Mouse (Mus musculus) midbrain, embryonic 15.5 days (tissue): ENCODE results near the gene Man2b1. TPM values are rescaled to one million over a fixed set of nuclear protein-coding genes. Genes with fewer than 3 reads are reported as not detected.
A peak's percentile ranks its signal among the peaks of the same experiment; 100 is the strongest.
"Not testable (repeated sequence)": the region's sequence is repeated elsewhere in the genome, so short reads cannot be mapped to it uniquely, and the experiment has no call there.

Source experiments
- ATAC-seq: fragments of 200-750 bp; cut with Nextera tagmentation; replicated peaks from 2 replicates; pipeline ENCODE4 v1.8.0; 2017; ENCODE audit warnings: moderate TSS enrichment
- H3K27ac ChIP-seq: fragments of 300-500 bp; sonication (generic); 2 replicates; pipeline ENCODE4 v1.5.1; 2015; ENCODE audit warnings: mild to moderate bottlenecking, inconsistent platforms
- H3K27me3 ChIP-seq: fragments of 300-500 bp; sonication (generic); replicated peaks from 2 replicates; pipeline ENCODE4 v1.6.1; 2015; ENCODE audit warnings: inconsistent platforms
- H3K36me3 ChIP-seq: fragments of 300-500 bp; sonication (generic); replicated peaks from 2 replicates; pipeline ENCODE4 v1.6.1; 2015; ENCODE audit warnings: inconsistent platforms
- H3K4me1 ChIP-seq: fragments of 300-500 bp; sonication (generic); 2 replicates; pipeline ENCODE4 v1.6.1; 2015; ENCODE audit warnings: inconsistent platforms
- H3K4me2 ChIP-seq: fragments of 300-500 bp; sonication (generic); 2 replicates; pipeline ENCODE4 v1.6.1; 2015; ENCODE audit warnings: inconsistent platforms, mild to moderate bottlenecking, moderate library complexity
- H3K4me3 ChIP-seq: fragments of 300-500 bp; sonication (generic); 2 replicates; pipeline ENCODE4 v1.5.1; 2015; ENCODE audit warnings: mild to moderate bottlenecking, inconsistent platforms
- H3K9ac ChIP-seq: fragments of 300-500 bp; sonication (generic); 2 replicates; pipeline ENCODE4 v1.6.1; 2015; ENCODE audit warnings: mild to moderate bottlenecking, inconsistent platforms
- H3K9me3 ChIP-seq: fragments of 300-500 bp; sonication (generic); 2 replicates; pipeline ENCODE4 v1.6.1; 2016; ENCODE audit warnings: inconsistent platforms
- WGBS: fragments of 180-500 bp; shearing (Covaris S2); methylation state at CpG from one replicate; pipeline ENCODE4 v1.1.7; 2015; ENCODE audit warnings: mixed read lengths; 5-methylcytosine and 5-hydroxymethylcytosine counted together
- polyA plus RNA-seq: library from polyadenylated mRNA; unstranded; fragments of >200 nt; fragmentation: Nextera tagmentation; extraction: Ambion mirVana; gene quantifications from 2 replicates; pipeline ENCODE4 v1.2.1, GENCODE M21; 2015

Gene Man2b1
- polyA plus RNA-seq, 1 experiment from 2014 or later: 20.0 TPM

DNA sequence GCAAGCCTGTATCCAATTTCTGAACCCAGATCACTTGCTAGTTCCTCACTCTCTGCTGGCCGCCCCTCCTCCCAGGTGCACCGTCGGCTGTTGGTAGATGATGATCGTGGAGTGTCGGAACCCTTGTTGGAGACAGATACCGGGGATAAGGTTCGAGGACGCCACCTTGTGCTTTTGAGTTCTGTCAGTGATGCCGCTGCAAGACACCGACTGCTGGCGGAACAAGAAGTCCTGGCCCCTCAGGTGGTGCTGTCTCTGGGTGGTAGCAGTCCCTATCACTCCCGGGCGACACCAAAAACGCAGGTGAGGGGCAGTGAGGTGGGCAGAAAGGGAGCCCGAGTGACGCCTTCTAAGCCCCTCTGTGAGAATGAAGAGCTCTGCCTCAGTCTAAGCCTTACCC lies 13.1 kb downstream of the Man2b1 start:
- H3K4me1 ChIP-seq: no peaks in the 10 kb centered on the region
- no peak overlapping the region for H3K27ac ChIP-seq
- H3K36me3 ChIP-seq: peaks cover 23% of the 10 kb centered on the region; the same call in 1 of the 2 replicates
- no peaks in the 10 kb centered on the region for H3K9me3 ChIP-seq
- H3K4me3 ChIP-seq: no peak overlapping the region
- 95% methylated on average over 16 of the region's 16 CpGs for WGBS
- no peak for ATAC-seq
- no peak overlapping the region for H3K9ac ChIP-seq
- no peaks in the 10 kb centered on the region for H3K27me3 ChIP-seq
- no peak overlapping the region for H3K4me2 ChIP-seq

DNA sequence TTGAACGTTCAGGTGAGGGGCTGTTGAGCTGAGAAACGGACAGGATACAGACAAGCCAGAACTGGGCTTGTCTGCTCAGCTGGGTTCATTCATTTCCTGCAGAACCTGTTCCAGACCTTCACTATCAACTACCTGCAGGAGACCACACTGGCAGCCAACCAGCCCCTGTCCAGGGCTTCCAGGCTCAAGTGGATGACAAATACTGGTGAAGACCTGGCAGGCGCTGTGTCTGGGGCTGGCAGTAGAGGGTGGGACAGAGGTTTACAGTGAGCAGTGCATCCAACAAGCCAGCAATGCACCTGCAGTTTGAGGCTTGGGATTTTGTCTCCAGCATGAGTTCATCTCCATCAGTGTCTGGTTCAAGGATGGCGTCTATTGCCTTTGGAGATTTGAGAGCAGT lies 13.8 kb downstream of the Man2b1 start:
- no peaks in the 10 kb centered on the region for H3K4me1 ChIP-seq
- no peak overlapping the region for H3K4me2 ChIP-seq
- no peak overlapping the region for H3K27ac ChIP-seq
- no peaks in the 10 kb centered on the region for H3K27me3 ChIP-seq
- no peak overlapping the region for H3K9ac ChIP-seq
- no peaks in the 10 kb centered on the region for H3K9me3 ChIP-seq
- no peak overlapping the region for H3K4me3 ChIP-seq
- ATAC-seq: no peak
- H3K36me3 ChIP-seq: peaks cover 23% of the 10 kb centered on the region; the same call in 1 of the 2 replicates
- WGBS: 93% methylated on average over 4 of the region's 4 CpGs

DNA sequence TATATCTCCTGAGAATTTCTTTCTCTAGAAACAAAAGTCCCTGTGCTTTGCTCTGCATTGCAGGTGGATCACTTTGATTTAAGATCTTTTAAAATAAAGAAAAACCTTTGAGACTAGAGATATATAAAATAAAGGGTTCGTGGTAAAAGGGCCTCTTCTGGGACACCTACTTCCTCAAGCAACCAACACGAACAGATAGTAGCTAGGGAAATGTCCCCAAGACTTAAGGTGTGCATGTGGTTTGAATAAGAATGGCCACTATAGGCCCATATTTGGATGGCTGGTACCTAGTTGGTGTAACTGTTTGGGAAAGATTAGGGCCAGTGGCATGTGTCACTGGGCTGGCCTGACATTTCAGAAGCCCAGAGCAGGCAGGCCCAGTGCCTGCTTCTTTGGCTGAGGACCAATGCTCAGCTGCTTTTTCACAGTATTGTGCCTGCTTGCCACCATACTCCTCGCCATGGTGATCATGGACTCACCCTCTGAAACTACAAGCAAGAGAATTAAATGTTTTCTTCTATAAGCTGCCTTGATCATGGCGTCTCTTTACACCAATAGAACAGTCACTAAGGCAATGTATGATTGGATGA lies 17.1 kb downstream of the Man2b1 start:
- Histone ChIP-seq H3K4me3 (no peak overlapping the region), H3K27ac (no peak overlapping the region), H3K4me2 (no peak overlapping the region), H3K9me3 (no peaks in the 10 kb centered on the region), H3K9ac (no peak overlapping the region), H3K27me3 (no peaks in the 10 kb centered on the region), H3K36me3 (peaks cover 23% of the 10 kb centered on the region; the same call in 1 of the 2 replicates), H3K4me1 (no peaks in the 10 kb centered on the region)
- no peak for ATAC-seq
- WGBS: 88% methylated on average over 4 of the region's 4 CpGs

DNA sequence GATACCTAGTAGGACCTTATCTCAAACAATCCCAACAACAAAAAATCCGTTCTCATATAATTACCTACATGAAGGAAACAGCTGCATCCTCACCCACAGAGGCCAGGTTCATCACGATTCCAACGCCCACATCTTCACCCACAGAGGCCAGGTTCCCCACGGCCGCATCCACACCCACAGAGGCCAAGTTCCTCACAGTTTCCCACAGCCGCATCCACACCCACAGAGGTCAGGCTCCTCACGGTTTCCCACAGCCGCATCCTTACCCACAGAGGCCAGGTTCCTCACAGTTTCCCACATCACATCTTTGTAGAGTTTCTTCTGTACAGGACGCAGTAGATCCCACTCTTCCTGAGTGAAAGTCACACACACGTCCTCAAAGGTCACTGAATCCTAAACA lies 30.2 kb downstream of the Man2b1 start:
- no peaks in the 10 kb centered on the region for H3K27me3 ChIP-seq
- H3K9ac ChIP-seq: no peak overlapping the region
- no peaks in the 10 kb centered on the region for H3K9me3 ChIP-seq
- WGBS: 96% methylated on average over 10 of the region's 10 CpGs
- no peaks in the 10 kb centered on the region for H3K4me1 ChIP-seq
- ATAC-seq: no peak
- H3K27ac ChIP-seq: no peak overlapping the region
- H3K36me3 ChIP-seq: peaks cover 21% of the 10 kb centered on the region
- no peak overlapping the region for H3K4me3 ChIP-seq
- no peak overlapping the region for H3K4me2 ChIP-seq

DNA sequence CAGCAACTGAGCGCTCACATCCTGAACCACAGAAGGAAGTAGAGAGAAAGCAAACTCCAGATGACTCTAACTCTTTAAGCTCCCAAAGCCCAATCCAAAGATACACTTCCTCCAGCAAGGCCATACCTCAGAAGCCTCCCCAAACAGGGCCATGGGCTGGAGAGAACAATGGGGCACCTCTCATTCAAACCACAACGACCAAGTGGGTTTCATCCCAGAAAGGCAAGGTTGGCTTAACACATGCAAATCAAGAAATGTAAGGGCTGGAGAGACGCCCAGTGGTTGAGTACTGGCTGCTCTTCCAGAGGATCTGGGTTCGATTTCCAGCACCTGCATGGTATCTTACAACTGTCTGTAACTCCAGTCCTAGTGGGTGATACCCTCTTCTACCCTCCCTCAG lies 32.4 kb downstream of the Man2b1 start:
- no peak overlapping the region for H3K9ac ChIP-seq
- H3K4me1 ChIP-seq: peaks cover 7% of the 10 kb centered on the region; the same call in 1 of the 2 replicates
- no peak overlapping the region for H3K4me2 ChIP-seq
- peaks cover 10% of the 10 kb centered on the region for H3K36me3 ChIP-seq
- no peak overlapping the region for H3K4me3 ChIP-seq
- WGBS: 82% methylated on average over 4 of the region's 4 CpGs
- ATAC-seq: no peak
- no peaks in the 10 kb centered on the region for H3K9me3 ChIP-seq
- no peak overlapping the region for H3K27ac ChIP-seq
- no peaks in the 10 kb centered on the region for H3K27me3 ChIP-seq

DNA sequence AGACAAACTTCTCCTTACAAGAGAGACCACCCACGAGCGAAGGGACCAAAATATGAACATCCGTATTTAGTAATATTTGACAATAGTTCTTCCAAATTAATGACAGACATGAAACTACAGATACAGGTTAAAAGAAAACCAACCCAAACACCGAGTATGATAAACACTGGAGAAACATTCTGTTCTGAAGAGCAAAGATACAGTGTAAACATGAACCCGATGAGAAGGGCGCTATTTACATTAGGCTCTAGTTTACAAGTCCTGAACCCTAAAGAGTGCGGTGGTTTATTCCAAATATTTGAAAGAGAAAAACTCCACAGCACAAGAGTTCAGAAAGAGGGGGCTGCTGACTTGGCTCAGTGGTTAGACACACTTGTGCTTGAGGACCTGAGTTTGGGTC lies 33.9 kb downstream of the Man2b1 start:
- H3K9ac ChIP-seq: no peak overlapping the region
- no peak overlapping the region for H3K4me2 ChIP-seq
- H3K4me1 ChIP-seq: peaks cover 7% of the 10 kb centered on the region; the same call in 1 of the 2 replicates
- 92% methylated on average over 7 of the region's 7 CpGs for WGBS
- no peaks in the 10 kb centered on the region for H3K9me3 ChIP-seq
- H3K36me3 ChIP-seq: no peaks in the 10 kb centered on the region
- no peak for ATAC-seq
- H3K27ac ChIP-seq: no peak overlapping the region
- H3K27me3 ChIP-seq: no peaks in the 10 kb centered on the region
- no peak overlapping the region for H3K4me3 ChIP-seq

DNA sequence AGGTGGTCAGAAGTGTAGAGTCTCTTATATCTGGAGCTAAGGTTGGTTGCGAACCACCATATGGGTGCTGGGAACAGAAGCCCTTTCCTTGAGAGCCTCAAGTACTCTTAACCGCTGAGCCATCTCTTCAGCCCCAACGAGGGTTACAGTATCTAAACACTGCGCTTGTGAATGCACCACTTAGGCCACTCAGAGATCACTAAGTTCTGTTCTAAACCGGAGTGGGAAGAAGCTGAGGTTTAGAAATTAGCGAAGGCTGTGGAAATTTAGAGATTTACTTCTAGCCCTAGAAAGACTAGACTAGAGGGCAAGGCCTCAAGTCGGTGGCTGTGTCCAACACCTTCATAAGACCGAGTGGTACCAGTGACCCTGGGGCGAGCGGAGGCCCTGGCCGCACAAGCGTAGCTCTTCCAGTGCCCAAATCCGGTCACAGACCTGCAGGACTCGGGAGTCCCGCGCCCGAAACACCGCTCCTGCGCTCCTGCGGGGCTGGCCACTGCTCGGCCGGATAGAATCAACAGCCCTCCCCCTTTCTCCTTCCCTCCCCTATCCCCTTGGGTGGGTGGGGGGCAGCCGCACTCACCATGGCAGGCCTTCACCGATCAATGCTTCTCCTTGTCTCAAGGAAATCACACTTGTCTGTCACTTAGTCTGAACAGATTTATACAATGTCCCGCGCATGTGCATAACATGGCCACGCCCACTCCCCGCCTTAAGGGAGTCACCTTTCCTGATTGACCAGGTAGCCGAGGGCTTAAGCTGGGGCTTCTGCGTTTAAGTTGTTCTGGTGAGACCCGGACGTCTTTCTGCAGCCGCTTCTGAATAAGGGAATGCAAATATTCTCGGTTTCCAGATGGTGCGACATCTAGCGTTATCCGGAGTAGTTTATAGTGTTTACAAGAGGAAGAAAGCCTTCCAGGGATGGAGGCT lies 36.2 kb downstream of the Man2b1 start:
- Histone ChIP-seq H3K9me3 (no peaks in the 10 kb centered on the region), H3K4me3 (peak overlapping the region; percentile 65), H3K9ac (peak overlapping the region; percentile 69), H3K4me1 (peaks cover 7% of the 10 kb centered on the region; the same call in 1 of the 2 replicates), H3K27me3 (no peaks in the 10 kb centered on the region), H3K36me3 (no peaks in the 10 kb centered on the region), H3K27ac (peak overlapping the region; percentile 73), H3K4me2 (peak overlapping the region; percentile 85)
- WGBS: 8% methylated on average over 37 of the region's 37 CpGs
- ATAC-seq: peak; percentile 95

DNA sequence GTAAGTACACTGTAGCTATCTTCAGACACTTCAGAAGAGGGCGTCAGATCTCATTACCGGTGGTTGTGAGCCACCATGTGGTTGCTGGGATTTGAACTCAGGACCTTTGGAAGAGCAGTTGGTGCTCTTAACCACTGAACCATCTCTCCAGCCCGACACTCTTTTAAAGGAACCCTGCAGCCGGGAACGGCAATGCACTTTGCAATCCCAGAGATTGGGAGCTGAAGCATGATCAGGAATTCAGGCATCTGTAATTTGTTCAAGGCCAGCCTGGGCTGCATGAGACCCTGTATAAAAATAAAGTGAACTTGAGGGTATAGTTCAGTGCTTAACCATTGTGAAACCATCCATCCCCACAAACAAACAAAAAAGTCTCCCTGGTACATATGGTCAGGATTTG lies 37.2 kb downstream of the Man2b1 start:
- not testable (repeated sequence) for H3K27me3 ChIP-seq, H3K4me1 ChIP-seq, H3K9me3 ChIP-seq, H3K27ac ChIP-seq, H3K4me3 ChIP-seq, H3K36me3 ChIP-seq, H3K9ac ChIP-seq, H3K4me2 ChIP-seq
- ATAC-seq: peak; percentile 22; the same call in 1 of the 2 replicates
- WGBS: 79% methylated on average over 5 of the region's 5 CpGs

DNA sequence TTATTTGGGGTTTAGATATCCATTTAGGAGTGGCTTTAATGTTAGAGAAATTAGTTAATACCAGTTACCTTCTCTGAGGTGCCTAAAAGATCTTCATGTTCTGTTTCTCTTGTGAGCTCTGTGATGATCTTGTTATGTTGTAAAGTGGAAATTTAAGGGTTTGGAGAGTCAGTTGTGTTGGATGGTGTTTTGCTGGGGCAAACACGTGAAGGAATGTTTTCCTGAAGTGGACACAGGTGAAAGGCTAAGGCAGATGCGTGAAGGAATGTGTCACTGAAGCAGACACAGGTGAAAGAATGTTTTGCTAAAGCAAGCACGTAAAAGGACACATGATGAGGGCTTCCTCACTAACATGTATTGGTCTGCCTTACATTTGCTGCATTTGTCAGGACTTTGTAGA lies 39.9 kb downstream of the Man2b1 start, which contains the start of gene Zfp791:
Zfp791 (minus strand) TSS at position 101 of the 400 bp plus-strand sequence.
- H3K27me3 ChIP-seq: no peaks in the 10 kb centered on the region
- no peak within 1 kb of the TSS for H3K27ac ChIP-seq
- no peaks in the 10 kb centered on the region for H3K9me3 ChIP-seq
- no peak for ATAC-seq
- H3K4me3 ChIP-seq: no peak within 1 kb of the TSS
- H3K4me1 ChIP-seq: peaks cover 7% of the 10 kb centered on the region; the same call in 1 of the 2 replicates
- H3K9ac ChIP-seq: no peak within 1 kb of the TSS
- no peaks in the 10 kb centered on the region for H3K36me3 ChIP-seq
- H3K4me2 ChIP-seq: no peak within 1 kb of the TSS
- 80% methylated on average over 3 of the region's 3 CpGs for WGBS

DNA sequence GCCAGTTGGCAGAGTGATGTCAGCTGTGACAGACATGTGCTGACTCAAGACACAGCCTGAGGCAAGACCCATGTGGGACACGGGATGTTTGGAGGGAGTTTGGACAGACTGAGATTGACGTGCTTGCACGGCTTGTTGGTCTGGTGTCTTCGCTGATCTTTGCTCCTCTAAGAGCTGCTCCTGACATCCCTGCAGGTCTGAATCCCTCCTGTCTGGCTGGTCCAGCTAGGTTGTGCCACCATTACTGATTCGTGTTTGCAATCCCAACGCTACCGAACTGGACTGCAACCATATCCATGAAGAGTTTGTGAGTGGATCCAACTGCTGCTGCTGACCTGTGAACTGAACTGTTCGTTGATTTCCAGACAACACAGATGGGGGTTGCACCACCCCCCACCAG lies 40.6 kb downstream of the Man2b1 start:
- H3K4me3 ChIP-seq: no peak overlapping the region
- WGBS: 92% methylated on average over 8 of the region's 8 CpGs
- H3K27ac ChIP-seq: no peak overlapping the region
- ATAC-seq: no peak
- no peak overlapping the region for H3K9ac ChIP-seq
- no peaks in the 10 kb centered on the region for H3K9me3 ChIP-seq
- no peaks in the 10 kb centered on the region for H3K27me3 ChIP-seq
- peaks cover 5% of the 10 kb centered on the region; the same call in 1 of the 2 replicates for H3K4me1 ChIP-seq
- H3K36me3 ChIP-seq: no peaks in the 10 kb centered on the region
- no peak overlapping the region for H3K4me2 ChIP-seq

DNA sequence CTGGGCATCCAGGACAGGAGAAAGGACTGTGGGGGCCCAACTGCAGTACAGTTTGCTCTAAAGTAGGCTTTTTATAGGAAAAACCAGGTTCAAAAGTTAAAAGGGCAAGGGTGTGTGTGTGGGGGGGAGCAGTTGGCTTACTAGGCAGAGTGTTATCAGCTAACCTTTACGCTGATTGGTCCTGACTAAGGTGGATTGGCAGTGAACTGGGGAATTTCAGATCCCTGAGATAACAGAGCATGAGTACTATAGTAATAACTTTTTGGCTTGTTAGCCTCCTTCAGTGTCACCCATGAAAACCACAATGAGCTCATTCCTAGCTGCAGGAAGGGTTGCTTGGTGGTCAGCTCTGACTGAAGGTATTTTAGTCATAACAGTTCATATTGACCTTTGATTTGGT lies 49.3 kb downstream of the Man2b1 start:
- H3K4me3 ChIP-seq: no peak overlapping the region
- WGBS: 97% methylated on average over 1 of the region's 1 CpGs
- no peak for ATAC-seq

DNA sequence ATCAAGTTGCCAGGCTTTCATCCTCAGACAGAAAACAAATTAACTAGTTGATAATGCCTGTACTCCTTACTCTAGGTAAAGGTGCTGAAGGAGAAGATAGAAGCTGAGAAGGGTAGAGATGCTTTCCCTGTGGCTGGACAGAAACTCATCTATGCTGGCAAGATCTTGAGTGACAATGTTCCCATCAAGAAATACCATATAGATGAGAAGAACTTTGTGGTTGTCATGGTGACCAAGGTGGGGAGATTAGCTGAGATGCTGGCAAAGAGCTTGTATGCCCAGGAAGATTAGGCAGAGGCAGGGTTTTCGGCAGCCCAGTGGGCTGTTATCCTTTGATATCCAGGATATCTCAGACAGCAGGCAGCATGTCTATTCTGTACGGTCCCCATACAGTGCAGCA lies 52.6 kb downstream of the Man2b1 start:
- H3K4me2 ChIP-seq, H3K4me1 ChIP-seq, H3K36me3 ChIP-seq, H3K4me3 ChIP-seq, ATAC-seq, H3K27ac ChIP-seq, H3K27me3 ChIP-seq, H3K9ac ChIP-seq, H3K9me3 ChIP-seq: not testable (repeated sequence)
- WGBS: 80% methylated on average over 2 of the region's 2 CpGs

More for the DNA sequence above, 49.3 kb downstream of the Man2b1 start:
- Histone ChIP-seq H3K27me3 (no peaks in the 10 kb centered on the region; the same call in 1 of the 2 replicates), H3K36me3 (no peaks in the 10 kb centered on the region), H3K4me2 (no peak overlapping the region), H3K27ac (no peak overlapping the region), H3K9me3 (no peaks in the 10 kb centered on the region), H3K9ac (no peak overlapping the region), H3K4me1 (no peaks in the 10 kb centered on the region)
